Mouse (Mus musculus): ENCODE measurements around the gene Ubac2. TPM values are rescaled to one million over a fixed set of nuclear protein-coding genes. Genes with fewer than 3 reads are reported as not detected.

Ubac2 gene
- polyA plus RNA-seq, 1 experiment from 2014 or later = 53.8 TPM

- Histone ChIP-seq H3K27me3 (ENCODE audit: control insufficient read depth, insufficient read depth, low read length) (peaks cover 50% of the 10 kb centered on the region), H3K9me3 (replicated peaks; ENCODE audit: control insufficient read depth, low read length) (no peaks in the 10 kb centered on the region), H3K4me2 (ENCODE audit: low read depth, low read length) (peak overlapping the region; percentile 37), H3K36me3 (ENCODE audit: control insufficient read depth, insufficient read depth) (no peaks in the 10 kb centered on the region), H3K9ac (ENCODE audit: low read length) (no peak overlapping the region; the same call in 1 of the 2 replicates), H3K4me3 (ENCODE audit: low read length) (no peak overlapping the region), H3K27ac (ENCODE audit: low read length) (peak overlapping the region; percentile 38; the same call in 1 of the 2 replicates), H3K4me1 (ENCODE audit: control insufficient read depth, insufficient read depth, low read length) (peaks cover 18% of the 10 kb centered on the region)
- peak; percentile 69 for ATAC-seq (replicated peaks; ENCODE audit: extremely low read depth, insufficient read depth, low FRiP score)
- 18% methylated on average over 11 of the region's 11 CpGs for WGBS
Observed at GRCm38 (mm10) chr14:122068801-122069695, 190.6 kb downstream of the Ubac2 start.

GRCm38 (mm10) chr14:122069948-122070347 is 191.5 kb downstream of the Ubac2 start:
- Histone ChIP-seq H3K4me2 (ENCODE audit: low read depth, low read length) (no peak overlapping the region), H3K27me3 (ENCODE audit: control insufficient read depth, insufficient read depth, low read length) (peaks cover 47% of the 10 kb centered on the region)
- 68% methylated on average over 3 of the region's 3 CpGs for WGBS

More at GRCm38 (mm10) chr14:122069948-122070347, 191.5 kb downstream of the Ubac2 start:
- H3K27ac ChIP-seq (ENCODE audit: low read length) = no peak overlapping the region
- H3K36me3 ChIP-seq (ENCODE audit: control insufficient read depth, insufficient read depth) = no peaks in the 10 kb centered on the region
- H3K4me1 ChIP-seq (ENCODE audit: control insufficient read depth, insufficient read depth, low read length) = peaks cover 18% of the 10 kb centered on the region
- H3K9me3 ChIP-seq (replicated peaks; ENCODE audit: control insufficient read depth, low read length) = no peaks in the 10 kb centered on the region
- no peak for ATAC-seq (replicated peaks; ENCODE audit: extremely low read depth, insufficient read depth, low FRiP score)
- no peak overlapping the region for H3K9ac ChIP-seq (ENCODE audit: low read length)
- H3K4me3 ChIP-seq (ENCODE audit: low read length) = no peak overlapping the region

Other genes with a start within 250 kb of the Ubac2 start
- gene Dock9, start 80.8 kb upstream of the Ubac2 start, polyA plus RNA-seq (2015; fragmentation: Nextera tagmentation; extraction: Ambion mirVana) = 5.1 and 6.0 TPM in 2 replicates
- gene Gpr18, start 37.2 kb downstream of the Ubac2 start, polyA plus RNA-seq (2015; fragmentation: Nextera tagmentation; extraction: Ambion mirVana) = 0.22 and 1.00 TPM in 2 replicates
- gene Gpr183, start 86.6 kb downstream of the Ubac2 start, polyA plus RNA-seq (2015; fragmentation: Nextera tagmentation; extraction: Ambion mirVana) = 2.4 and 3.6 TPM in 2 replicates
- gene Timm8a2, start 156.1 kb downstream of the Ubac2 start, polyA plus RNA-seq (2015; fragmentation: Nextera tagmentation; extraction: Ambion mirVana) = not detected in 2 replicates
- 129 and 135 TPM in 2 replicates for gene Tm9sf2, start 228.4 kb downstream of the Ubac2 start, polyA plus RNA-seq (2015; fragmentation: Nextera tagmentation; extraction: Ambion mirVana)